Mouse (Mus musculus) intestine, embryonic 14.5 days (tissue): ENCODE data around the gene Ppp1r9a. TPM values are rescaled to one million over a fixed set of nuclear protein-coding genes. Genes with fewer than 3 reads are reported as not detected.

Experiments
- ATAC-seq: fragments of 200-750 bp; cut with Nextera tagmentation; replicated peaks from 2 replicates; pipeline ENCODE4 v1.8.0; 2017; ENCODE audit warnings: low read depth, moderate number of reproducible peaks, moderate TSS enrichment, moderate library complexity; ENCODE audit not compliant: low FRiP score, low TSS enrichment
- DNase-seq: peaks from one replicate; pipeline ENCODE4 v3.0.0-alpha.2; 2018; ENCODE audit warnings: low spot score
- H3K27ac ChIP-seq: fragments of 300-500 bp; sonication (generic); 2 replicates; pipeline ENCODE4 v1.5.1; 2014; ENCODE audit warnings: low read depth, mild to moderate bottlenecking, control low read depth
- H3K27me3 ChIP-seq: fragments of 300-500 bp; sonication (generic); replicated peaks from 2 replicates; pipeline ENCODE4 v1.6.1; 2014; ENCODE audit warnings: low read length, control low read depth; ENCODE audit not compliant: control insufficient read depth, insufficient read depth
- H3K36me3 ChIP-seq: fragments of 300-500 bp; sonication (generic); 2 replicates; pipeline ENCODE4 v1.6.1; 2014; ENCODE audit warnings: low read length, control low read depth; ENCODE audit not compliant: control insufficient read depth, insufficient read depth
- H3K4me1 ChIP-seq: fragments of 300-500 bp; sonication (generic); replicated peaks from 2 replicates; pipeline ENCODE4 v1.6.1; 2014; ENCODE audit warnings: low read length, control low read depth, mixed read lengths; ENCODE audit not compliant: control insufficient read depth, insufficient read depth
- H3K4me2 ChIP-seq: fragments of 300-500 bp; sonication (generic); 2 replicates; pipeline ENCODE4 v1.6.1; 2014; ENCODE audit warnings: low read length
- H3K4me3 ChIP-seq: fragments of 300-500 bp; sonication (generic); 2 replicates; pipeline ENCODE4 v1.5.1; 2014; ENCODE audit warnings: low read depth, low read length, control low read depth, mixed read lengths
- H3K9ac ChIP-seq: fragments of 300-500 bp; sonication (generic); 2 replicates; pipeline ENCODE4 v1.6.1; 2014; ENCODE audit warnings: mild to moderate bottlenecking, low read length
- H3K9me3 ChIP-seq: fragments of 300-500 bp; sonication (generic); 2 replicates; pipeline ENCODE4 v1.6.1; 2016; ENCODE audit warnings: low read length, control low read depth; ENCODE audit not compliant: control insufficient read depth
- WGBS: fragments of 180-500 bp; shearing (Covaris S2); extraction: QIAGEN DNeasy Blood & Tissue Kit; methylation state at CpG from one replicate; pipeline ENCODE4 v1.1.7; 2014; 5-methylcytosine and 5-hydroxymethylcytosine counted together
- polyA plus RNA-seq: library from polyadenylated mRNA; unstranded; fragments of >200 nt; fragmentation: Nextera tagmentation; extraction: Ambion mirVana; gene quantifications from 2 replicates; pipeline ENCODE4 v1.2.1, GENCODE M21; 2014

The Ppp1r9a gene
- polyA plus RNA-seq, 1 experiment from 2014 or later: 22.7 TPM

GRCm38 (mm10) chr6:5113734-5114133 lies 211.0 kb downstream of the Ppp1r9a start:
- DNase-seq (no peak), ATAC-seq (no peak)
- 45% methylated on average over 5 of the region's 5 CpGs for WGBS
- H3K27me3 ChIP-seq: no peaks in the 10 kb centered on the region
- H3K4me1 ChIP-seq: peaks cover 23% of the 10 kb centered on the region
- no peak overlapping the region for H3K4me2 ChIP-seq
- no peak overlapping the region for H3K4me3 ChIP-seq
- peaks cover 16% of the 10 kb centered on the region for H3K36me3 ChIP-seq
- no peak overlapping the region for H3K27ac ChIP-seq
- H3K9me3 ChIP-seq: no peaks in the 10 kb centered on the region
- H3K9ac ChIP-seq: no peak overlapping the region

GRCm38 (mm10) chr6:5114857-5115256 lies 212.1 kb downstream of the Ppp1r9a start:
- Histone ChIP-seq H3K9me3 (no peaks in the 10 kb centered on the region), H3K9ac (no peak overlapping the region), H3K27ac (no peak overlapping the region), H3K4me3 (no peak overlapping the region), H3K27me3 (no peaks in the 10 kb centered on the region), H3K4me1 (peaks cover 15% of the 10 kb centered on the region; the same call in 1 of the 2 replicates), H3K4me2 (no peak overlapping the region), H3K36me3 (peaks cover 21% of the 10 kb centered on the region)
- DNase-seq (no peak), ATAC-seq (no peak)
- 67% methylated on average over 7 of the region's 7 CpGs for WGBS

- Histone ChIP-seq H3K4me2 (no peak overlapping the region), H3K36me3 (peaks cover 21% of the 10 kb centered on the region), H3K4me1 (no peaks in the 10 kb centered on the region), H3K4me3 (no peak overlapping the region), H3K9me3 (no peaks in the 10 kb centered on the region), H3K27ac (no peak overlapping the region), H3K27me3 (no peaks in the 10 kb centered on the region), H3K9ac (no peak overlapping the region)
- no peak for ATAC-seq
- 88% methylated on average over 15 of the region's 15 CpGs for WGBS
- DNase-seq: no peak
These were observed 216.6 kb downstream of the Ppp1r9a start for GRCm38 (mm10) chr6:5119181-5119910.

- DNase-seq (no peak), ATAC-seq (no peak)
- H3K4me3 ChIP-seq: no peak overlapping the region
- no peaks in the 10 kb centered on the region for H3K4me1 ChIP-seq
- WGBS: 59% methylated on average over 3 of the region's 3 CpGs
- H3K27ac ChIP-seq: no peak overlapping the region
- no peaks in the 10 kb centered on the region for H3K27me3 ChIP-seq
- H3K36me3 ChIP-seq: peaks cover 18% of the 10 kb centered on the region
- H3K9me3 ChIP-seq: no peaks in the 10 kb centered on the region
- no peak overlapping the region for H3K9ac ChIP-seq
- no peak overlapping the region for H3K4me2 ChIP-seq
These were observed 217.5 kb downstream of the Ppp1r9a start for GRCm38 (mm10) chr6:5120229-5120628.

GRCm38 (mm10) chr6:5129364-5130093 lies 226.8 kb downstream of the Ppp1r9a start:
- H3K4me3 ChIP-seq: no peak overlapping the region
- H3K4me1 ChIP-seq: 0 out of 2 replicates have a peak, but pooled peaks cover 3% of the 10 kb centered on the region
- no peak overlapping the region for H3K9ac ChIP-seq
- H3K36me3 ChIP-seq: no peaks in the 10 kb centered on the region
- ATAC-seq (no peak), DNase-seq (no peak)
- WGBS: 86% methylated on average over 14 of the region's 14 CpGs
- no peak overlapping the region for H3K4me2 ChIP-seq
- H3K27me3 ChIP-seq: no peaks in the 10 kb centered on the region
- H3K9me3 ChIP-seq: no peaks in the 10 kb centered on the region
- H3K27ac ChIP-seq: no peak overlapping the region

GRCm38 (mm10) chr6:5134986-5135385 lies 232.3 kb downstream of the Ppp1r9a start:
- ATAC-seq (no peak), DNase-seq (no peak)
- H3K27me3 ChIP-seq: no peaks in the 10 kb centered on the region
- no peak overlapping the region for H3K4me3 ChIP-seq
- H3K4me1 ChIP-seq: 0 out of 2 replicates have a peak, but pooled peaks cover 4% of the 10 kb centered on the region
- H3K9ac ChIP-seq: no peak overlapping the region
- H3K27ac ChIP-seq: no peak overlapping the region
- H3K4me2 ChIP-seq: no peak overlapping the region
- H3K9me3 ChIP-seq: no peaks in the 10 kb centered on the region
- H3K36me3 ChIP-seq: no peaks in the 10 kb centered on the region
- WGBS: 49% methylated on average over 6 of the region's 6 CpGs

GRCm38 (mm10) chr6:5136046-5136445 lies 233.3 kb downstream of the Ppp1r9a start:
- no peaks in the 10 kb centered on the region for H3K9me3 ChIP-seq
- WGBS: 83% methylated on average over 6 of the region's 6 CpGs

GRCm38 (mm10) chr6:5138875-5139631 lies 236.3 kb downstream of the Ppp1r9a start:
- no peak for DNase-seq
- H3K27ac ChIP-seq: no peak overlapping the region
- H3K9ac ChIP-seq: no peak overlapping the region
- no peak overlapping the region for H3K4me3 ChIP-seq
- no peaks in the 10 kb centered on the region for H3K27me3 ChIP-seq
- WGBS: 93% methylated on average over 12 of the region's 12 CpGs
- H3K9me3 ChIP-seq: no peaks in the 10 kb centered on the region
- H3K4me2 ChIP-seq: no peak overlapping the region
- H3K36me3 ChIP-seq: no peaks in the 10 kb centered on the region
- H3K4me1 ChIP-seq: 0 out of 2 replicates have a peak, but pooled peaks cover 4% of the 10 kb centered on the region
- ATAC-seq: no peak

More at GRCm38 (mm10) chr6:5136046-5136445, 233.3 kb downstream of the Ppp1r9a start:
- H3K4me1 ChIP-seq: 0 out of 2 replicates have a peak, but pooled peaks cover 4% of the 10 kb centered on the region
- DNase-seq (no peak), ATAC-seq (no peak)
- H3K27ac ChIP-seq: no peak overlapping the region
- H3K4me3 ChIP-seq: no peak overlapping the region
- H3K4me2 ChIP-seq: no peak overlapping the region
- H3K36me3 ChIP-seq: no peaks in the 10 kb centered on the region
- H3K9ac ChIP-seq: no peak overlapping the region
- no peaks in the 10 kb centered on the region for H3K27me3 ChIP-seq
